Mouse (Mus musculus): ENCODE measurements around the gene Rab4b.

The Rab4b gene

DNA sequence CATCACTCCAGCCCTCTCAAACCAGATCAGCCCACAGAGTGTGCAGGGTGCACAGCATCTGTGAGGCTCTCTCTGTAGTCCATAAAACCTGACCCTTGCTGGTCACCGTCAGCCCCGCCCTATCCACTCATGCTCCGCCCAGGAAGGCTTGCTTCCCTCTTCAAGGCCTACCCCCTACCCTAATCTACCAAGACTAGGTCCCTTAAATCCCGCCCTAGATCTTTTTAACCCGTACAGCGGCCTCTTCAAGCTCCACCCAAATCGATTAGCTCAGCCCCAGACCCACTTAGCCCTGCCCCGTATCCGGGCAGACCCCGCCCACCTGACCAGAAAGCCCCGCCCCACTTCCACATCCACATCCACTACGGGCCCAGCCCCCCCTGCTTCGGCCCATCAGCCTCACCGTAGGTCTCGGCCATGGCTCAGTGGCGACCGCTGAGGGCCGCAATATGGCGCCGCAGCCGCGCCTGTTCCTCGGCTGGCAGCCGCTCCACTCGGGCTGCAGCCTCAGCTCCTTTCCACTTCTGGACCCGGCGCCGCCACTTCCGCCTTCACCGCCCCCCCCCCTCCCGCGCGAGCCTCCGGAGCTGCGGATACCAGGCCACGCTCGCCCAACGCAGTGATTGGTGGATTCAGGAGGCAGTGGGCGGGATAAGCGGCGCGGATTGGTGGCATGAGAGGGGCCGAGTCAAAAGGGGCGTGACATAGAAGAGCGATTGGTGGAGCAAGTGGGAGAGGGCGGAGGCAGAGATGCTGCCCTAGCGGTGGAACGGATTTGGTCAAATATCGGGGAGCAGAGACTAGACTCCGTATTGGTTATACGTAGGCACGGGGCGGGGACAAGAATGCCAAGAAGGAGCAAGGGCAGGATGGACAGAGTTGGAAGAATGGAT, at the start of gene Rab4b:
Rab4b (minus strand) TSS at position 573 of the 893 bp plus-strand sequence.
- DNase-seq (ENCODE audit: low spot score in 2 of 2): peak; percentile 98 to 99

DNA sequence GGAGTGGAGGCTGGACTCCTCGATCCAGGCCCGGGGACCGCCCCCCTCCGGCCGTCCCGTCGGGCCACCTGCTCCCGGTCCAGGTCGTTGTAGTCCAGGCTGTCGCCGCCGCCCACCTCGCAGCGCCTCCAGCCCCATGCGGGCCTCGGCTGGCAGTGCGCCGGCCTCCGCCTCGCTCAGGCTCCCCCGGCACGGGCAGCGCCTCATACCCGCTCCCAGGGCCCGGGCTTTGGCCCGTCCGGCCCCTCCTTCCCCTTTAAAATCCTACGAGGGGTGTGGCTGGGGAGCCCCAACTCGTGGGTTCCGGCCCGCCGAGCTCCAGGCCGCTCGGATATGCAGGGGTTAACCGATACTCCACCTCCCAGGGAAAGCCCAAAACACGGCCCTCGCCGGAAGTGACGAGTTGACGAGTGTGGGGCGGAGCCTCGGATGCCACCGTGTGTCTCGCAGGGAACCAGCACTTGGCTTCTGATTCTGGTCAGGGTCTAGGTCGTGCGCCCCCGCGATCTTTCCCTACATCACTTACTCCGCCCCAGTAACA, 49.7 kb upstream of the Rab4b start, which contains the start of gene Itpkc:
Itpkc (minus strand) TSS at position 381 of the 541 bp plus-strand sequence.
- DNase-seq (ENCODE audit: low spot score in 2 of 2): peak; percentile 77 to 80

- no peak for DNase-seq (ENCODE audit: low spot score in 2 of 2)
These were observed 49.0 kb upstream of the Rab4b start for GRCm38 (mm10) chr7:27227676-27228075.

GRCm38 (mm10) chr7:27227276-27227675, 48.6 kb upstream of the Rab4b start:
- no peak for DNase-seq (ENCODE audit: low spot score in 2 of 2)

GRCm38 (mm10) chr7:27224877-27225575, 46.3 kb upstream of the Rab4b start:
- DNase-seq (ENCODE audit: low spot score in 2 of 2): no peak

GRCm38 (mm10) chr7:27222538-27222937, 43.8 kb upstream of the Rab4b start:
- DNase-seq (ENCODE audit: low spot score in 2 of 2): no peak

DNA sequence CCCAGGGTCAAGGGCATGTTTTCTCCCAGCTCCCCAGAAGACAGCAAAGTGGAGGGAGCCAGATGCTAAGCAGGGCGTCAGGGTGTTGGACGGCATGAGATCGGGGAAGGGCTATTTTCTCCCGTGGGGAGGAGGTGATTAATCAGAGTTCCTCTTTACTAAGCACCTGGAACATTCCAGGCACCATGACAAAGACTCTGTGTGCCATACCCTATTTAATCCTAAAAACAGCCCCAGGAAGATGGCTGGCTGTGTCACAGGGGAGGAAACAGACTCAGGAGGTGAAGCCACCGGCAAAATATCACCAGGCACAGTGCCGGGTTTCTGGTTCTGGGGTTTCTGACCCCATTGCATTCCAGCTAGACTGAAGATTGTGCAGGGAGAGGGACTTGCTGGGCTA, 43.2 kb upstream of the Rab4b start:
- no peak for DNase-seq (ENCODE audit: low spot score in 2 of 2)

DNA sequence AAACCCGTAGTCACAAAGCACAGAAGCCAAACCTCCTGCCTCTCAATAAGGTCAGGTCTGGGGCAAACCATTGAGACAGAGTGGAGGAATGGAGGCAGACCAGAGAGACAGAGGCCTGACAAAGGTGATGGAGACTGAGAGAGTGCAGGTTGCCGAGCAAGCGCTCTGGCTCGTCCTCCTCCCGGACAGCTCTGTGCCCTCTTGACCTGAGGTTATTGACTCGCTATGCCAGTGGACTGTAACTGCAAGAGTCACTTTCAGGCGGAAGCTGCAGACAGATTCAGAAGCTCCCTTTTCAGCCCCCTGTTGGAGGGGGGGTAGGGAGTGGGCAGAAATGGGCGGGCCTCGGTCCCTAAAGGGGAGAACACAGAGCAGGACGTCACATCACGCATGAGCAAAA, 41.2 kb upstream of the Rab4b start:
- no peak for DNase-seq (ENCODE audit: low spot score in 2 of 2)

DNA sequence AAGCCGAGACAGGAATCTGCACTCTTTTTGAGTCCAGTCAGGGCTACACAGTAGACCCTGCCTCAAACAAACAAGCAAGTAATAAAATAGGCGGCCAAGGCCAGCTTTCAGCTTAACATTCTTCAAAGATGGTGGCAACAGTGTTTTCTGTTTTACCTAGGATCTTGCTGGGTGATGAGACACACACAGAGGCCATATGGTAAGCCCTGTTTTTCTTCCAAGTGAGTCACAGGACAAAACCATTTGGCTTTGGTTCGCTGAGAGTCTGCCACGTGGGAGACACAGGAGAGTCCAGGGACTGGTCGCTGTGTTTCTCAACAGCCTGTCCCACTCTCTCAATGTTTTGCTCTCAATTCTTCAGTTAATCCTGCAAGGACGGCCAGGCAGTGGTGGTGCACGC, 39.9 kb upstream of the Rab4b start:
- DNase-seq (ENCODE audit: low spot score in 2 of 2): no peak

- DNase-seq (ENCODE audit: low spot score in 2 of 2): no peak
These were observed 33.9 kb upstream of the Rab4b start for GRCm38 (mm10) chr7:27212626-27213025.

- no peak for DNase-seq (ENCODE audit: low spot score in 2 of 2)
These were observed 25.2 kb upstream of the Rab4b start for GRCm38 (mm10) chr7:27203730-27204449.

DNA sequence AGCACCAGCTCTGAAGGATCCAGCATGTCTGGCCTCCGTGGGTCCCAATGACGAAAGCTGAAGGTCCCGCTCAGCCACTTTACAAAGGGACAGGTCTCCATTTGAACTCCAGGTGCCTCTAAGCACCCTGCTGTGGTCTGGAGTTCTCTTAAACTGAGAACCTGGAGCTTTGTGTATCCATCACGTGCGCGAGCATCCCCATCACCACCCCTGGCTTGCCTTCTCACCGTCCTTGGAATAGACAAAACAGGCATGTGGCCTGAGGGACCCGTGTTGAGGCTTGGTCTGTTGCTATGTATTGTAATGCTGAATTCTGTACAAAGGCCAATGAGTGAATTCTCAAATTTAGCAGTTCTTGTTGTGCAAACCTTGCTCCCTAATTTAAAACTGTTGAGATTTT, 20.1 kb upstream of the Rab4b start:
- DNase-seq (ENCODE audit: low spot score in 2 of 2): no peak

DNA sequence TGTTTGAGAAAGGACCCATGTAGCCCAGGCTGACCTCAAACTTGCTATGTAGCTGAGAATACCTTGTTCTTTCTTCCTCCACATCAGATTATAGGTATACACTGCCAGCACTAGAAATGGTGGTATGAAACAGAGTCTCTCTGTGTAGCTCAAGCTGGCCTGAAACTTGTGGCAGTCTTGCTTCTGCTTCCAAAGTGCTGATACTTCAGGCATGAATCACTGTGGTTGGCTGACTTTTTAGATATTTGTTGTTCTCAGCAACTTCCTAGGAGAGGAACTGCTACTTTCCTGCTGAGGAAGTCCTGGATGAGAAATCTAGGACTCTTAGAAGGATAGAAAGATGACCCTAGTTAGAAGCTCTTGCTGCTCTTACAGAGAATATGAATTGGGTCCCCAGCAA, 19.7 kb upstream of the Rab4b start:
- DNase-seq (ENCODE audit: low spot score in 2 of 2): no peak

DNA sequence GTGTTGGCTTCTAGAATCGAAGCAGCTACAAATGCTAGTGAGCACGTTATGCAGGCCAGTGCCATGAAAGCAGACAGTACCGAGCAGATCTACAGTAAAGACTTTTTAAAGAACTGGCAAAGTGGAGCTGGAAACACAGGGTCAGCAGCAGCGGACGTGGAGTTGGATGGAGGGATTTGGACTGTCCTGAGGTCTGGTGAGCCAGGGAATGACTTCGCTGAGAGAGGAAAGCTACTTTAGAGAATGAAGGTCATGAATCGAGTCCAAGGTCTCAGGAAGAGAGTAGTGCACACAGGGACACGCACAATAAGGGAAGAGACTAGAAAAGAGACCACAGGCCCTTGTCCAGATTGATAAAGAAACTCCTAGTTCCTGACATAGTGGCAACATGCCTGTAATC, 18.9 kb upstream of the Rab4b start:
- no peak for DNase-seq (ENCODE audit: low spot score in 2 of 2)

DNA sequence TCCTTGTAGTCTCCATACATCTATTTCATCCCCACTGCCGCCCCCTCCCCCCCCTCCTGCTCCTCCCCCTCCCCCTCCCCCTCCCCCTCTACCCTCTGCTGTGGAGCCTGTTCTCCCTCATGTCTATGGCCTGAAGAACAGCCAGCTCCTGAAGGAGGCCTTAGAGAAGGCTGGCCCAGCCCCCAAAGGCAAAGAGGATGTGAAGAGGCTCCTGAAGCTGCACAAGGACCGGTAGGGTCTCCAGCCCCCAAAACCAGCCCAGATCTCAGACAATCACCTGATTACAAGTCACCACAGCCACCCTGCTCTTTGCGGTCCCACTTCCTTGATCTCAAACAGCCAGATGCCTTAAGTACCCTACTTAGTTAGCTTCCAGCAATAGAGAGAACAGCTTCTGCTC, 18.4 kb upstream of the Rab4b start:
- no peak for DNase-seq (ENCODE audit: low spot score in 2 of 2)

DNA sequence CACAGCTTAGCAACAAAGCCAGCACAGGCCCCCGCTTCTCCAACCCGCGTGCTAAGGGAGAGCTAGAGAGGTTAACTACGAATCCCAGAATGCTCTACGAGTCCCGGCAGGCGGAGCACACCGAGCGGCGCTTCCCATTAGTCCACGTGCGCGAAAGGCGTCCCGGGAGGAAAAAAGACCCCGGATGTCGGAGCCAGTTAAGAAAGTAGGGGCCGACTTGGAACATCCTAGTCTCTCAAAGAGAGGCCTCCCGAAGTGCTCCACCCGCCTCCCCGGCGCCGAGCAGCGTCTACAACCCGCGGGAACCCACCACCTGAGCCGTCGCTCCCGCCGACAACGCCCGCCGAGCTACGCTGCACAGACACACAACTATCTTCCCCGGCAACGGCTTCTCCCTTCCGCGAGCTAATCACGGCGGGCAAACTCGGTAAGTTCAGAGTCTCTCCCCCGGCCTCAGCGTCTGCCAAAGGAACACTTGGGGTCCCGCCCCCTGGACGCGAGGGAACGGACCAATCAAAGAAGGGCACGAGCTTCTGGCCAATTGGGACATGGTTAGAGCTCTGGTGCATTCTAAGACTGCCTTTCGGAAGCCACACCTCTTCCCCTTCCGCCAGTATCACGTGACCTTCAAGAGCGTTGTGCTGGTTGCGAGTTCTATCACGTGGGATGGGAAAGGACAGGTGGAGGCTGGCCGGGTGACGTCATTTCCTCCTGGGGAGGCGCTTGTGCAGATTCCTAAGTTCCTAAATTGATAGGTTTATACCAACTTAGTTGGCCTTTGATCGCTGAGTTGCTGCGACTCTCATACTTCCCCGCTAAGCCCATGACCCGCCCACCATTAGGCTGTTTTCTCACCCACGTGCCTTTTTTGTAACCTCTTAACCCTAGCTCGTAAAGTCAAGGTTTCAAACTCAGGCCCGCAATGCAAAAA, 17.2 kb upstream of the Rab4b start, which contains the start of the genes BC024978 and Snrpa:
BC024978 (plus strand) TSS at position 101 of the 931 bp plus-strand sequence.
Snrpa (minus strand) TSS at position 591 of the 931 bp plus-strand sequence.
- peak; percentile 89 to 91 for DNase-seq (ENCODE audit: low spot score in 2 of 2)

DNA sequence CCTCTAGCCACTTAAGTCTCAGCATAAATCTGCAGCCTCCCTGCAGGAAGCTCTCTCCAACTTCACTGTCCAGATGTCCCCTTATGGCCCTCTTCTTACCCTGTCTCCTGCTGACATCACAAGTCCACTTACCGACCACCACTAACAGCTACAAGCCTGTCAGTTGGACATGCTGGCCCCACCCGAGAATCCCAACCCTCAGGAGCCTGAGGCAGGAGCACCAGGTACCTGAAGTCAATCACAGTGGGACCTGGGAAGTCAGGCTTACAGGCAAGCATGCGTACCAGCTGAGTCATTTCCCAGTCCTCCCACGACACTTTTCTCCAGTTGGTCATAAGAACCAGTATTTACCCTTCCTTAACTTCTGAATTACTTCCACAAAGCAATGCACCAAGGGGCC, 15.0 kb upstream of the Rab4b start:
- no peak for DNase-seq (ENCODE audit: low spot score in 2 of 2)

GRCm38 (mm10) chr7:27192434-27192833, 13.7 kb upstream of the Rab4b start:
- DNase-seq (ENCODE audit: low spot score in 2 of 2): no peak

DNA sequence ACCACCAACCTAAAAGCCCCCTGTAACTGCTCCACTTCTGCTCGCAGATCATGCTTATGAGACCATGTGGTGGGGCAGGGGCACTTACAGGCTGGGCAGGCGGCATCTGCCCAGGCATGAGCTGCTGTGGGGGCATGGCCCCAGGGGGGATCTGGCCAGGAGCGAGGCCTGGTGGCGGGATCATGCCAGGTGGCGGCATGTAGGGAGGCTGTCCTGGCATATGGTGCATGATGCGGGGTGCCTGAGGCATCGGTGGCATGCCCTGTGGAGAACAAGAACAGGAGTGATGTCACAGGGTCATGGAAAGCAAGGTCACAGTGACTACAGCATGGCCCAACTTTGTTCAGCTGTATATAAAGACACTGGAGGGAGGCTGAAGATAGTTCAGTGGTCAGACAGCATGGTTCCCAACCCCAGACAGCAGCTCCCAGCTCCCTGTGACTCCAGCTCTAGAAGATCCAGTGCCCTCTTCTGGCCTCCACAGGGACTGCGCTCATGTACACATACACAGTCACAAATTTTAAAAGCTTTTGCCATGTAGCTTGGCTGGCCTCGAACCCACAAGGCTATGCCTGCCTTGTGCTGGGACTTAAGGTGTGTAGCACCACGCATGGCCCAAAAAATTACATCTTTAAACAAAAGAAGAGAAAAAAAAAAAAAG, 10.7 kb upstream of the Rab4b start:
- DNase-seq (ENCODE audit: low spot score in 2 of 2): no peak

DNA sequence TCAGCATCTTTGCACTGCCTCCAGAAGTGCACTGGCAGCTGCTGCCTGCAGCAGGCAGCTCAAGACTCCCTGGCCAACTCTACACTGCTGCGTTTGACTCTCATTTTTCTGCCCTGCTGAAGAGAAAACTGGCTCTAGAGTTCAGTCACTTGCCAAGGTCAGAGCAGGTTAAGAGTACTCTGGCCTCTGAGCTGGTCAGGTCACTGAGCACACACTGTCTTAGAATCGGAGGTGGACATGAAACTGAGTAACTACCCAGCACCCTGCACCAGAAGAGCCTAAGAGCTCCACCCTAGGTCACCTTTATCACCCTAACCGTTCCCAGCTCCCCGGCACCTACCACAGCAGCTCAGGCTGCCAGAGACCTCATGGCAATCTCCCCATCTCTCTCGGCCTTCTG, 7.3 kb upstream of the Rab4b start:
- no peak for DNase-seq (ENCODE audit: low spot score in 2 of 2)

All from frontal cortex, postnatal 25 days (tissue).